ENCODE assay signal across 13 mouse cellular contexts in the genomic region with DNA sequence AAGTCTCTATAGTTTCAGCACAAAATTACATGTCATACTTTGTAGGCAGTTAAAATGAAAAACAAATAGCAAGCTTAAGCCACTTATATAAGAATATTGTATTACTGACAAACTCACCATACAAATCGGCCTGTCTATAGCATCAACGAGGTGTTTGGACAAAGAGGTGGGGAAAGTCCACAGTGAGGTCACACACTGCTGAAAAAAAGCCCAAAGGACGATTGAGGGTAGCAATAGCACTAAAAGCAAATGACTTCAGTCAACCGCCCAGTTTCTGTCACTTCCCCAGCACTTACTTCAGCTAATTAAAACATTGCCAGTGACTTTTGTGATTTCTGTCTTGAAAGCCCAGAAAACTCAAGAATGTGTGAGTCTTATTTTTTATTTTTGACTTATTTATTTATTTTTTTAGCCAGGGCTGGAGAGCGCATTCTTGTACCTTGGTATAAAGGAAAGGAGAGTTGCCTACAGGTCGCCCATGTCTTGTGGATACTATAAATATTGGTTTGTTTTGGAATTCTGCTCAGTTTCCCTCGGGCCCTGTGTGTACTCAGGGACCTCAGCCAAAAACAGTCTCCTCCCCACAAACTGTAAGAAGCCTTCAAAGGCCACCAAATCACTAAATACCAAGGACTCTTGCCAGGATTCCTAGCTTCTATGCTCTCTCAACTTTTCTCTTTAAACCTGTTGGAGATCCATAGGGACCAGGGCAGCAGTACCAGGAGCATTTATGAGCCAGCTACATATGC.
A peak's percentile ranks its signal among the peaks of the same experiment; 100 is the strongest.
DNase-seq lines count a peak whose midpoint lies in the region; ATAC-seq and TF ChIP-seq lines count a peak whose summit lies in the region.
"Had no signal": no experiment of that assay in that cellular context is flagged by ENCODE, and none has a peak within 500 bp of the region (broad histone marks: within the 10 kb centered on the region; RNA-seq: fewer than 3 reads in every experiment).

No protein-coding gene starts in this region.

- no peak overlapping the region for H3K9ac ChIP-seq in liver, postnatal 0 days (replicated peaks)
- H3K9ac ChIP-seq in liver, embryonic 12.5 days = no peak overlapping the region
- no peak overlapping the region for H3K9ac ChIP-seq in kidney, postnatal 0 days (ENCODE audit: low read depth, low read length)
- H3K9ac ChIP-seq: hindbrain, embryonic 12.5 days had no signal

- peak; percentile 72 for ATAC-seq in liver, postnatal 0 days
- ATAC-seq in liver, embryonic 12.5 days = no peak
- no peak for ATAC-seq in kidney, postnatal 0 days (replicated peaks; ENCODE audit: low FRiP score, low read depth)

- H3K27ac ChIP-seq in liver, postnatal 0 days (ENCODE audit: low read depth) = peak overlapping the region; percentile 48
- no peak overlapping the region for H3K27ac ChIP-seq in liver, embryonic 12.5 days
- H3K27ac ChIP-seq in kidney, postnatal 0 days = no peak overlapping the region
- H3K27ac ChIP-seq: hindbrain, embryonic 12.5 days; macrophage; stomach, postnatal 0 days had no signal

- H3K4me2 ChIP-seq in liver, postnatal 0 days (ENCODE audit: low read depth, low read length) = no peak overlapping the region
- H3K4me2 ChIP-seq in liver, embryonic 12.5 days = no peak overlapping the region
- H3K4me2 ChIP-seq in kidney, postnatal 0 days (ENCODE audit: low read length) = no peak overlapping the region
- H3K4me2 ChIP-seq: hindbrain, embryonic 12.5 days had no signal

- H3K36me3 ChIP-seq in liver, postnatal 0 days (replicated peaks; ENCODE audit: insufficient read depth, low read length) = no peaks in the 10 kb centered on the region
- no peaks in the 10 kb centered on the region for H3K36me3 ChIP-seq in liver, embryonic 12.5 days
- no peaks in the 10 kb centered on the region for H3K36me3 ChIP-seq in kidney, postnatal 0 days (ENCODE audit: insufficient read depth, low read length)
- H3K36me3 ChIP-seq: hindbrain, embryonic 12.5 days had no signal

- no peaks in the 10 kb centered on the region for H3K27me3 ChIP-seq in liver, postnatal 0 days (ENCODE audit: insufficient read depth, low read length)
- H3K27me3 ChIP-seq in liver, embryonic 12.5 days (replicated peaks) = no peaks in the 10 kb centered on the region
- no peaks in the 10 kb centered on the region for H3K27me3 ChIP-seq in kidney, postnatal 0 days (ENCODE audit: insufficient read depth, low read length)
- H3K27me3 ChIP-seq: hindbrain, embryonic 12.5 days had no signal

- no peak overlapping the region for H3K4me3 ChIP-seq in liver, postnatal 0 days (ENCODE audit: low read depth, low read length)
- no peak overlapping the region for H3K4me3 ChIP-seq in liver, embryonic 12.5 days
- H3K4me3 ChIP-seq in kidney, postnatal 0 days (replicated peaks; ENCODE audit: low read depth, low read length) = no peak overlapping the region
- H3K4me3 ChIP-seq: hindbrain, embryonic 12.5 days had no signal

- no peaks in the 10 kb centered on the region for H3K9me3 ChIP-seq in liver, postnatal 0 days (ENCODE audit: low read length)
- no peaks in the 10 kb centered on the region for H3K9me3 ChIP-seq in liver, embryonic 12.5 days (replicated peaks)
- H3K9me3 ChIP-seq in kidney, postnatal 0 days (replicated peaks; ENCODE audit: low read length) = no peaks in the 10 kb centered on the region
- H3K9me3 ChIP-seq: hindbrain, embryonic 12.5 days had no signal

- WGBS in liver, postnatal 0 days (ENCODE audit: insufficient replicate concordance) = 50% methylated on average over 7 of the region's 7 CpGs
- 51% methylated on average over 7 of the region's 7 CpGs for WGBS in liver, embryonic 12.5 days (ENCODE audit: insufficient replicate concordance)
- 41% methylated on average over 7 of the region's 7 CpGs for WGBS in kidney, postnatal 0 days

- no peak for TF ChIP-seq CTCF in liver, postnatal 0 days (IDR thresholded peaks at IDR 0.05; ENCODE audit: low read depth)
- TF ChIP-seq CTCF in kidney, postnatal 0 days (IDR thresholded peaks at IDR 0.05; ENCODE audit: low read depth) = no peak

- 0 out of 2 replicates have a peak, but pooled peaks cover 2% of the 10 kb centered on the region for H3K4me1 ChIP-seq in liver, postnatal 0 days (ENCODE audit: insufficient read depth)
- no peaks in the 10 kb centered on the region for H3K4me1 ChIP-seq in liver, embryonic 12.5 days
- no peaks in the 10 kb centered on the region for H3K4me1 ChIP-seq in kidney, postnatal 0 days (replicated peaks; ENCODE audit: insufficient read depth, low read length)
- H3K4me1 ChIP-seq: hindbrain, embryonic 12.5 days had no signal

- no peak for TF ChIP-seq EP300 in liver, postnatal 0 days (IDR thresholded peaks at IDR 0.05; ENCODE audit: low read depth)

- peak; percentile 44 for DNase-seq in adrenal gland, adult 2 months
- no peak for DNase-seq in adrenal gland, postnatal 25 days
- DNase-seq in liver, postnatal 0 days = no peak
- DNase-seq in kidney, postnatal 0 days (ENCODE audit: low spot score) = peak; percentile 74
- DNase-seq in skeletal muscle tissue, adult 2 months (ENCODE audit: low read depth, low spot score) = peak; percentile 6
- DNase-seq in cerebellum, adult 9-11 months = no peak
- DNase-seq in natural killer cell, adult 2 months (ENCODE audit: low spot score in 2 of 2) = no peak
- DNase-seq: left cerebral cortex, postnatal 4 days; right cerebral cortex, postnatal 25 days had no signal

Comparison
In these comparisons a context has a peak if more than half of its experiments do, and no peak if none do; other contexts are left out.
1. DNase-seq: peak in adrenal gland, adult 2 months (single experiment), kidney, postnatal 0 days (single experiment) and skeletal muscle tissue, adult 2 months (single experiment); none in adrenal gland, postnatal 25 days (single experiment), liver, postnatal 0 days (single experiment), cerebellum, adult 9-11 months (single experiment) and natural killer cell, adult 2 months (0 of 2).